Mouse (Mus musculus) embryonic fibroblast, embryonic 13.5 days (primary cell): ENCODE results near the gene Cyp27b1.

Experiments used
- CTCF ChIP-seq: IDR thresholded peaks from 2 replicates; pipeline ENCODE4 v1.5.1; 2011; ENCODE audit warnings: mild to moderate bottlenecking, control low read depth, low read length, moderate library complexity, borderline replicate concordance; ENCODE audit not compliant: insufficient read depth
- POLR2A ChIP-seq: IDR thresholded peaks from 2 replicates; pipeline ENCODE4 v1.6.1; 2011; ENCODE audit warnings: low read depth, mild to moderate bottlenecking, control low read depth, low read length, moderate library complexity

DNA sequence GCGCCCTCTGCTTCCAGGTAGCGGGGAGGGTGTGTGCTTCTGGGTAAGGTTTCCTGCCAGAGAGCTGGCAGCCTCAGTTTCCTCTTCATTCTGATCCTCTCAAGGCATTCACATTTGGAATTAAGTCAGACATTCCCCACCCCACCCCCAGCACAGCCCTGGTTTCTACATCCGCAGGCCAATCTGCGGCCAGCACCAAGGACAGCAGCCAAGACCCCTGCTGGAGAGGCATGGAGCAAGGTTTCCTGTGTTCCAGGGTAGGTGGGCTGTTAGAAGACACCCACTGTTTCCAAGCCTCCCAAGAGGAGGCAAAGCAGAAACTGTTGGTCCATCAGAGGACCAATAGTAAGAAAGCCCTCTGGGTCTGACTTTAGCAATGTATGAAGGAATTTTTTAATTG is 6.6 kb downstream of the Cyp27b1 start:
- TF ChIP-seq POLR2A (no peak), CTCF (no peak)
